Mouse (Mus musculus) spleen, postnatal 4 days (tissue): ENCODE results near the gene Olfr1275.

Source experiments
- DNase-seq, 2 experiments: peaks; one replicate each; pipeline ENCODE4 v3.0.0; 2022; ENCODE audit warnings: low spot score in 2 of 2

The Olfr1275 gene

DNA sequence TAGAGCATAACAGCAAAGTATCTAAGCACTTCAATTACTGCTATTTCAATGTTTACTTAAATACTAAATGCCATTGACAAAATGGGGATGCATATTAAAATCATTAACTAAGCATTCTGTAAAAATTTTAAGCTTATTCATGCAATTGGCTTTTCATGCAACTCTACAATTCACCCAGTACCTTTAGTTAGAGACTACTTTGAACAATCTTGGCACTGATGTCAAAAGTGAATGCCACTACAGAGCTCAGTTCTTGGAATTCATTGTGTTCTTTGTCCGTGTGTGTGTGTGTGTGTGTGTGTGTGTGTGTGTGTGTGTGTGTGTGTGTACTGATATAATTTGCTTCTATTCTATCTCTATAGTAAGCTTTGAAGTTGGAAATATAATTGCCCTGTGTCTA lies at the start of gene Olfr1275:
Olfr1275 (minus strand) TSS at position 101 of the 400 bp plus-strand sequence.
- DNase-seq = no peak

GRCm38 (mm10) chr2:111274006-111274405 lies 38.9 kb upstream of the Olfr1275 start, which contains the start of gene Olfr1277:
Gene Olfr1277, minus strand, starts transcription at chr2:111274106.
- no peak for DNase-seq

DNA sequence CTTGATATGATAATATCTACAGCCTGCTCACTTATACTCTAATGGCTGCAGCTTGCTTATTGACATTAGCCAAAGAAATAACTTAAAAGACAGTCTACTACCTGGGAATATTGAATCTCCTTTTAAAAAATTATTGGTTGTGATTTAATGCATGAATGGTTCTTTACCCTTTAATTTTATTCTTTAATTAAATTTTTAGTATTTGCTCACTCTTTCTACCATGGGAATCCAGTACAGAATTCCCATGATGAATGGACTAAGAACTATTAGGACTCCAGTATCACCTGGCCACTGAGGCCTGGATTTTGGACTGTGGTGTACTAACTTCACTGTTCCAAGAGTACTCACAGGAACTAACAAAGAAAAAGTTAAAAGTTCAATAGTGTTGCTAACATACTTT lies 19.1 kb upstream of the Olfr1275 start, which contains the start of gene Olfr1276:
Olfr1276 (plus strand) TSS at position 301 of the 400 bp plus-strand sequence.
- no peak for DNase-seq

DNA sequence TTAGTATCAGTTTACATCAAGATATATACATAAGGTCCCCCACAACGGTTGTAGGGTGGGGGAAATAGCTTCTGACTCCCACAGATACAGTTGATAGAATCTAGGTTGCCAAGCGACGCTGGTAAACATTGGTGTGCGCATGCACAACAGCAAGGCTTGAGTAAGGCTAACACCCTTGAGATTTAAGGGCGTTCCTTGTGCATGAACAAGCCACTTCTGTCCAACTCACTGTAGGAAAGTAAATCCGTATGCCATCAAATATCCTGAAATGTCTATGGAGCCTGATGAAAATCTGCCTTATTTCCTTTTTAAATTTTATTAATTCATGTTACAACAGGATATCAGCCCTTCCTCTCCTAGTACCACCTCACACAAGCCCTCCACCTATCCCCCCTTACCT lies 5.6 kb downstream of the Olfr1275 start, which contains the start of gene 4930430A15Rik:
4930430A15Rik (minus strand) TSS at position 101 of the 400 bp plus-strand sequence.
- DNase-seq = no peak

GRCm38 (mm10) chr2:111182068-111182467 lies 53.0 kb downstream of the Olfr1275 start:
- DNase-seq = no peak
